Mouse (Mus musculus): ENCODE data around the gene Cdk10.

DNA sequence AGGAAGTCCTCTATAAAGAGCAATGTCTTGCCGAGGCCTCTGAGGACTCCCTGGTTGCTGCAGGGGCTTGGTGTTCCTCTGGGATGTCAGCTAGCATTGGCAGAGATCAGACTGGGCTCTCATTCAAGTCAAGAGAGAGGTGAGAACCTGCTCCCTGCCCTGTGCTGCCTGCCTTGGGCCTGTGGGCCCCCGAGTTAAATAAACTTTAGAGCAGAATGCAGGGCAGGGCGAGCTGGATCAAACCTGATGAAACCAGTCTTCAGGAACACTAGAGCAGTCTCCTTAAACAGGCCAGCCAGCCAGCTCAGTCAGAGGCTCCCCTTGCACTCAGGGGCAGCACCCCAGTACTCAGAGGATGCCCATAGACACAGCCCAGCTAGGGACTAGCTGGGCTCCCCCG lies 47.3 kb downstream of the Cdk10 start:
- no peak for TF ChIP-seq CTCF (IDR thresholded peaks at IDR 0.05; ENCODE audit: insufficient read depth, low read length)
- no peak for TF ChIP-seq POLR2A (IDR thresholded peaks at IDR 0.05; ENCODE audit: borderline replicate concordance, extremely low read depth, low read depth, low read length)
